Comparison of ENCODE assay signal across 29 mouse cellular contexts in the genomic region with DNA sequence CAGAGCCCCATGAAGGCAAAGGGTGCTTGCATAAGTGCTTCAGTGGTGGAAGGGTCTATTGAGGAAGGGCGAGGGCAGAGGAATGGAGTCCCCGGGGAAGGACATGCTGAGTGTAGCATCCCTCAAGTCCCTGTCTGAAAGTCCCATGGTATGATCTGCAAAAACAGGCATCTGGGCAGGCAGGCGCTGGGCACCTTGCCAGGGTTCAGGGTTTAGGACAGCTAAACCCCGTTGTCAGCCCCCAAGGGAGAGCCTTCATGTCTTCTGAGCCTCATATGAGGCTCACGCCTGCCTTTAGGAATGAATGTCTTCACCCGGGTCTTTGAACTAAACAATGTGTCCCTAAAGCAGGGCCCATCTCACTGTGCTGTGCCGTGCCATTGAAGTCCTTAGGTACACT. TPM values are rescaled to one million over a fixed set of nuclear protein-coding genes. Genes with fewer than 3 reads are reported as not detected.
DNase-seq lines count a peak whose midpoint lies in the region; ATAC-seq lines count a peak whose summit lies in the region.
"Had no signal": no experiment of that assay in that cellular context is flagged by ENCODE, and none has a peak within 500 bp of the region (broad histone marks: within the 10 kb centered on the region; RNA-seq: fewer than 3 reads in every experiment).

No protein-coding gene starts in this region.

- no peak overlapping the region for H3K4me2 ChIP-seq in kidney, embryonic 16.5 days (replicated peaks; ENCODE audit: low read depth, low read length)
- H3K4me2 ChIP-seq: embryonic facial prominence, embryonic 13.5 days; forebrain, embryonic 15.5 days; heart, embryonic 12.5 days; hindbrain, embryonic 14.5 days; midbrain, embryonic 12.5 days; neural tube, embryonic 12.5 days had no signal

- H3K9me3 ChIP-seq in kidney, embryonic 16.5 days (ENCODE audit: low read length), result no peaks in the 10 kb centered on the region
- H3K9me3 ChIP-seq: embryonic facial prominence, embryonic 13.5 days; forebrain, embryonic 10.5 days; forebrain, embryonic 15.5 days; heart, embryonic 12.5 days; megakaryocyte, embryonic 14.5 days; midbrain, embryonic 12.5 days; neural tube, embryonic 12.5 days had no signal

- ATAC-seq in kidney, embryonic 16.5 days (ENCODE audit: low FRiP score, low TSS enrichment), result no peak
- ATAC-seq: forebrain, embryonic 15.5 days; intestine, postnatal 0 days; Patski had no signal

- no peak overlapping the region for H3K4me3 ChIP-seq in kidney, embryonic 16.5 days (ENCODE audit: low read length)
- H3K4me3 ChIP-seq: embryonic facial prominence, embryonic 13.5 days; forebrain, embryonic 10.5 days; forebrain, embryonic 15.5 days; heart, embryonic 12.5 days; megakaryocyte, embryonic 14.5 days; midbrain, embryonic 12.5 days; myocyte; neural tube, embryonic 12.5 days had no signal

- DNase-seq in adrenal gland, postnatal 14 days, result peak; percentile 17
- DNase-seq in adrenal gland, postnatal 4 days (ENCODE audit: low spot score in 2 of 2), result no peak
- DNase-seq in kidney, postnatal 10 days, result peak; percentile 27
- DNase-seq in left cerebral cortex, postnatal 4 days, result peak; percentile 36
- DNase-seq in left cerebral cortex, postnatal 14 days (ENCODE audit: low spot score in 2 of 2), result no peak
- DNase-seq in testis, postnatal 10 days (ENCODE audit: low spot score), result peak; percentile 64
- no peak for DNase-seq in testis, postnatal 14 days (ENCODE audit: low spot score)
- DNase-seq: adrenal gland, postnatal 25 days; gastrocnemius, postnatal 25 days; heart, adult 18-20 months; layer of hippocampus, postnatal 36 days; liver had no signal

- no peaks in the 10 kb centered on the region for H3K36me3 ChIP-seq in kidney, embryonic 16.5 days (ENCODE audit: insufficient read depth, low read length)
- H3K36me3 ChIP-seq: embryonic facial prominence, embryonic 13.5 days; forebrain, embryonic 10.5 days; heart, embryonic 12.5 days had no signal

- no peaks in the 10 kb centered on the region for H3K27me3 ChIP-seq in kidney, embryonic 16.5 days (ENCODE audit: insufficient read depth, low read length)
- H3K27me3 ChIP-seq: forebrain, embryonic 15.5 days; midbrain, embryonic 12.5 days; neural tube, embryonic 12.5 days; Patski had no signal

- H3K9ac ChIP-seq in kidney, embryonic 16.5 days (replicated peaks; ENCODE audit: low read length), result no peak overlapping the region
- H3K9ac ChIP-seq: embryonic facial prominence, embryonic 13.5 days; forebrain, embryonic 15.5 days; heart, embryonic 12.5 days; hindbrain, embryonic 14.5 days; liver, embryonic 14.5 days; midbrain, embryonic 12.5 days; neural tube, embryonic 12.5 days had no signal

- H3K27ac ChIP-seq in kidney, embryonic 16.5 days (ENCODE audit: low read length), result no peak overlapping the region
- H3K27ac ChIP-seq: embryonic facial prominence, embryonic 13.5 days; forebrain, embryonic 10.5 days; forebrain, embryonic 15.5 days; hindbrain, embryonic 14.5 days; kidney, postnatal 0 days; liver, embryonic 14.5 days; midbrain, embryonic 12.5 days; neural tube, embryonic 12.5 days had no signal

- 76% methylated on average over 7 of the region's 7 CpGs for WGBS in kidney, embryonic 16.5 days

- no peaks in the 10 kb centered on the region for H3K4me1 ChIP-seq in kidney, embryonic 16.5 days (ENCODE audit: insufficient read depth, low read length)
- H3K4me1 ChIP-seq: embryonic facial prominence, embryonic 13.5 days; megakaryocyte, embryonic 14.5 days had no signal

- intact Hi-C loops in left cerebral cortex, postnatal 4 days (cut with DNase I), result loop anchor here (5.0 kb wide), 1 partner anchor 38 kb away; no protein-coding TSS in a partner anchor
- intact Hi-C loops in left cerebral cortex, postnatal 14 days (cut with DNase I), result loop anchor here (5.0 kb wide), 1 partner anchor 33 kb away; no protein-coding TSS in a partner anchor

RNA-seq across cellular contexts. Expression of a gene that starts 12.2 kb away (rescaled TPM):
- 29.5 and 37.0 TPM in 2 replicates for total RNA-seq in adrenal gland, postnatal 14 days (2021)
- total RNA-seq in adrenal gland, postnatal 4 days (2021), result 10 to 100 TPM; 53.2 to 54.9 TPM
- 2.5 and 2.7 TPM in 2 replicates for polyA plus RNA-seq in kidney, embryonic 16.5 days (2015; fragmentation: Nextera tagmentation; extraction: Ambion mirVana)
- total RNA-seq in left cerebral cortex, postnatal 4 days (2021), result 100 to 1,000 TPM; 112 to 131 TPM
- 100 to 1,000 TPM; 113 to 126 TPM for total RNA-seq in left cerebral cortex, postnatal 14 days (2021)
- total RNA-seq: CH12.LX; common myeloid progenitor, adult 5-6 weeks; hematopoietic stem cell, adult 5-6 weeks had no signal
- polyA plus RNA-seq: myocyte had no signal

Comparison
In these comparisons a context has a peak if more than half of its experiments do, and no peak if none do; other contexts are left out.
1. DNase-seq: peak in adrenal gland, postnatal 14 days (single experiment), kidney, postnatal 10 days (single experiment), left cerebral cortex, postnatal 4 days (single experiment) and testis, postnatal 10 days (single experiment); none in adrenal gland, postnatal 4 days (0 of 2), left cerebral cortex, postnatal 14 days (0 of 2) and testis, postnatal 14 days (single experiment).